Mouse (Mus musculus) testis, adult 2 months (tissue): Measurements from ENCODE around the gene Pla2g2c. TPM values are rescaled to one million over a fixed set of nuclear protein-coding genes. Genes with fewer than 3 reads are reported as not detected.

ENCODE experiments used
- H3K27ac ChIP-seq: fragments of 200-500 bp; 2 replicates; pipeline ENCODE4 v1.5.1; 2012; ENCODE audit warnings: low read depth, low read length; ENCODE audit not compliant: control insufficient read depth, insufficient read depth
- H3K27me3 ChIP-seq: fragments of 200-500 bp; 2 replicates; pipeline ENCODE4 v1.6.1; 2012; ENCODE audit warnings: mild to moderate bottlenecking, low read length, moderate library complexity; ENCODE audit not compliant: control insufficient read depth, insufficient read depth
- H3K36me3 ChIP-seq: fragments of 200-500 bp; 2 replicates; pipeline ENCODE4 v1.6.1; 2012; ENCODE audit warnings: mild to moderate bottlenecking, low read length; ENCODE audit not compliant: control insufficient read depth, insufficient read depth
- H3K4me1 ChIP-seq: fragments of 200-500 bp; 2 replicates; pipeline ENCODE4 v1.6.1; 2012; ENCODE audit warnings: low read length; ENCODE audit not compliant: control insufficient read depth, insufficient read depth
- H3K4me3 ChIP-seq: fragments of 200-500 bp; 2 replicates; pipeline ENCODE4 v1.5.1; 2012; ENCODE audit warnings: low read depth, mild to moderate bottlenecking, low read length, moderate library complexity, mixed read lengths; ENCODE audit not compliant: control insufficient read depth
- CTCF ChIP-seq: fragments of 200-500 bp; IDR thresholded peaks from 2 replicates; pipeline ENCODE4 v1.5.1; 2012; ENCODE audit warnings: low read depth, mild to moderate bottlenecking, inconsistent platforms, low read length, moderate library complexity; ENCODE audit not compliant: control insufficient read depth, insufficient read depth, insufficient replicate concordance
- POLR2A ChIP-seq: fragments of 200-500 bp; IDR thresholded peaks from 2 replicates; pipeline ENCODE4 v1.6.1; 2012; ENCODE audit warnings: low read depth, mild to moderate bottlenecking, inconsistent platforms, low read length, moderate library complexity; ENCODE audit not compliant: control insufficient read depth
- polyA plus RNA-seq: library from polyadenylated mRNA; depleted of rRNA; stranded (reverse); fragments of >200 nt; gene quantifications from 2 replicates; pipeline ENCODE4 v1.2.3, GENCODE M21; 2012

Gene Pla2g2c
- polyA plus RNA-seq, 1 experiment: 148 TPM

DNA sequence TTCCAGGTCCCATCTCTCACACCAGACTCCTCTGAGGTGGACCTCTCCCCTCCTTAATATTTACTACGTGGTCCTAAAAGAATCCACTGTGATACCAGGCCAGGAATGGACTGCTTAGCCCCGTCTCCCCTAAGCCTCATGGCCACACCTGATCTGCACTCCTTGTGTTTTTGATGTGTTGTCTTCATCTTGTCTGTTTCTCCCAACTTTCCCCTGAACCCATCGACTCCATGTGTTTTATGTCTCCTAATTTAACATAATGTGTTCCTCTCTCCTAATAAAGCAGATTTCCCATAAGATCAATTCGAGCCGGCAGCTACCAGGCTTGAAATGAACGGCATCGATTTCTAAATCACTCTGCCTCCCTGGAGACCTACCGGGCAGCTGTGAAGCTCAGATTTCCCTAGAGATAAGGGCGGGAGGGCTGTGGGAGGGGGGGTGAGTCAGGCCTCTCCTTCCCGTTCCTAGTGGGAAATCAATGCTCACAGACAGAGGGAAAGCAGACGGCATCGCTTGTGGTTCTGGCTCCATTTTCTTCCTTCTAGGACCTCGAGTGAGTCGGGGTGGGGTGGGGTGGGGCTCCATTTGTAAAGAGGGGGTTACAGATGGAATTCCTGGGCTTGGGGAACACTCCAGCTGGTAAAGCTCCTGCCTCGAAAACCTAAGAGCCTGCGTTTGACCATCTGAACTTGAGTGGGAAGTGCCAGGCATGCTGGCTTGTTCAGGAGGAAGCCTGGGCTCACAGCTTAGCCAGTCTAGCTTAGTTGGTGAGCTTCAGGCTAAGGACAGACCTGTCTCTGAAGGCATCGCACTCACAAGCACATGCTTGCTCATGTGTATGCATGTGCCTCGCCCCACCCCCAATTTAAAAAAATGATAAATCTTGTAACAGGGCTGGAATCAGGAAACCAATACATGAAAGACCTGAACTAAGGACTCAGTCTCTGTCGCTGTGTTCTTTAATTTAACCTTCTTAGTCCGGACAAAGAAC lies 53.1 kb downstream of the Pla2g2c start:
- Histone ChIP-seq H3K36me3 (no peaks in the 10 kb centered on the region), H3K4me1 (peaks cover 5% of the 10 kb centered on the region), H3K27ac (no peak overlapping the region), H3K27me3 (no peaks in the 10 kb centered on the region), H3K4me3 (no peak overlapping the region)
- no peak for TF ChIP-seq CTCF
- TF ChIP-seq POLR2A: no peak

DNA sequence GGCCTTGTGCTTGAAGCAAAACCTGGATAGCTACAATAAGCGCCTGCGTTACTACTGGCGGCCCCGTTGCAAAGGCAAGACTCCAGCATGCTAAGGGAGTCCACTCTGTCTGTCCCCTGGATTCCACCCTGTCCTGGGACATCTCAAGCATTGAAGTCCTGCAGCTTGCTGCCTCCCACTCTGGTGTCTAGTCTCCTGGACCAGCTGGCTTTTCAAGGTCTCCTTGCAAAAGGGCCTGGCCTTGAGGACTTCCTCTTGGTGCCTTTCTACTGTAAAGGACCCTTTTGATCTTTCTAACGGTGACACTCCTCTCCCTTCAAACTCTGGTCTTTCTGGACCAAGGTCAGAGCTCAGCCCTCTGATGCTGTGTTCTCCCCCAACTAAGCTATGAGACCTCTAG lies 55.7 kb downstream of the Pla2g2c start:
- H3K4me1 ChIP-seq: peaks cover 7% of the 10 kb centered on the region
- no peaks in the 10 kb centered on the region for H3K36me3 ChIP-seq
- TF ChIP-seq POLR2A (no peak), CTCF (no peak)
- H3K27me3 ChIP-seq: no peaks in the 10 kb centered on the region
- H3K27ac ChIP-seq: no peak overlapping the region
- H3K4me3 ChIP-seq: no peak overlapping the region

GRCm38 (mm10) chr4:138782098-138782497 lies 57.5 kb downstream of the Pla2g2c start:
- no peak overlapping the region for H3K27ac ChIP-seq
- peaks cover 7% of the 10 kb centered on the region for H3K4me1 ChIP-seq
- H3K27me3 ChIP-seq: no peaks in the 10 kb centered on the region
- no peaks in the 10 kb centered on the region for H3K36me3 ChIP-seq
- no peak for TF ChIP-seq CTCF
- TF ChIP-seq POLR2A: no peak
- H3K4me3 ChIP-seq: no peak overlapping the region

GRCm38 (mm10) chr4:138785721-138786120 lies 61.1 kb downstream of the Pla2g2c start:
- no peak overlapping the region for H3K4me3 ChIP-seq
- H3K36me3 ChIP-seq: no peaks in the 10 kb centered on the region
- TF ChIP-seq POLR2A: no peak
- TF ChIP-seq CTCF: no peak
- H3K27ac ChIP-seq: no peak overlapping the region
- H3K4me1 ChIP-seq: peaks cover 4% of the 10 kb centered on the region
- H3K27me3 ChIP-seq: no peaks in the 10 kb centered on the region

DNA sequence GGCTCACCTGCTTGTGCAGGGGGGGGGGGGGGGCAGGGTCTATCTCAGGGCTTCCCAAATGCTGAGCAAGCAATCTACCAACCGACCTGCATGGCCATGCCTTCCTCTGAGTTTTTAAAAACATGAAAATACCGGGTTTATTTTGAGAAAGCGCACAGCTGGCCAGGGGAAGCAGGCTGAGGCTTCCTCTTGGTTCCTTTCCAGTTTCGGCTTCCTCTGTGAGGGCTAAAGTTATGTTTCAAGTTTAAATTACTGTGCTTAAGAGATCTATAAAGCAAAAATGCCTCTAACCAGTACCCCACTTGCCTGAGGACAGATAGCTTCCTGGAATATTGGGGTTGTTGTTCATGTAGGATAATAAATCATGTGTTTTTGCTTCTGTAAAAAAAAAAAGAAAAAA lies 61.5 kb downstream of the Pla2g2c start:
- H3K36me3 ChIP-seq: no peaks in the 10 kb centered on the region
- no peaks in the 10 kb centered on the region for H3K27me3 ChIP-seq
- TF ChIP-seq POLR2A (no peak), CTCF (no peak)
- H3K4me3 ChIP-seq: no peak overlapping the region
- H3K4me1 ChIP-seq: peaks cover 4% of the 10 kb centered on the region
- no peak overlapping the region for H3K27ac ChIP-seq

DNA sequence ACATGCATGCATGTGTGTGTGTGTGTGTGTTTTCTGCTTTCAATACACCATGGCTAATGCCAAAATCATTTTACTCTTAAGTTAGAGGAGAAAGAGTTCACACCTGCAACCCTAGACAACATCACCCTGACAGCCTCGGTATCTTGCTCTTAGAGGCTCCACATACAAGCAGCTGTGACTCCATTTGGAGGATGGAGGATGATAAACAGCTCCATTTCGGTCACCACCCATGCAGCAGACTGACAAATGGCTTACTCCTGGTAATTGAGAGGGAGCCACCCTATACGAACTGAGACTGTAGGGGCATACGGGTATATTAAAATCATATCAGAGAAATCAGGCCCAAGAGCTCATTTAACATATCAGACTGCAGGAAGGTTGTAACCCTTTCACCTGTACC lies 63.8 kb downstream of the Pla2g2c start:
- Histone ChIP-seq H3K4me1 (no peaks in the 10 kb centered on the region; the same call in 1 of the 2 replicates), H3K4me3 (no peak overlapping the region), H3K27ac (no peak overlapping the region), H3K36me3 (no peaks in the 10 kb centered on the region), H3K27me3 (no peaks in the 10 kb centered on the region)
- TF ChIP-seq POLR2A (no peak), CTCF (no peak)

DNA sequence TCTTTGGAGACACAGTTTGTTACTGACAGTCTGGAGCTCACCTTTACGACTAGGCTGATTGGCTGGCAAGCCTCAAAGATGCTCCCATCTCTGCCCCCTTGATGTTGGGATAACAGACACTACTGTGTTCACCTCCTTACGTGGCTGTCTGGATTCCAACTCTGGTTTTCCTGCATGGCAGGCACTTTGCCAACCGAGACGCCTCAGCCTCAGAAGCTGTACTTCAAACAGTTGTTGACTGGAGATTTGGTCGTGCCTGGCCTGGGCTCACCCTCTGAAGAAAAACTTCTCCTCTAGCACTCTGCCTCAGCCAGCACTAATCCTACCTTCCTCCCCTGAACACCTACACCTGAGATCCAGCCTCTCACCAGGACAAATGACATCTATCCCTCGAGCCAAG lies 66.9 kb downstream of the Pla2g2c start:
- H3K36me3 ChIP-seq: no peaks in the 10 kb centered on the region
- H3K4me1 ChIP-seq: no peaks in the 10 kb centered on the region
- H3K4me3 ChIP-seq: no peak overlapping the region
- no peaks in the 10 kb centered on the region for H3K27me3 ChIP-seq
- TF ChIP-seq POLR2A (no peak), CTCF (no peak)
- H3K27ac ChIP-seq: no peak overlapping the region

DNA sequence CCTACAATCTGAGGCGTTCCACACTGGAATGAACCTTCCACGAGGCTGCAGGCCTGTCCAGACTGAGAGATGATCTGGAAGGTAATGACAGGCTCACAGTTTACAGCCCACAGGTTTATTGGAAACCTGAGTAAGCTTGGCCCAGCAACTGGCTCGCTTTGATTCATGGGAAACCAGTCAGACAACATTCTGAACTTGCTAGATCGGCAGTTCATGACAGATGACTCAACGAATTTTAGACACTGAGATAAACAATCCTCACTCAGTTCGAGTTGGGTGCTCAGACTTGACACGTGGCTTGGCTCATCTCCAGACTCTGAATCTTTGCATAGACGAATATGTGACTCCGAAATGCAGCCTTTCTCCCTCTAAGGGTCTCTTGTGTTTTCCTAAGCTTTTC lies 68.0 kb downstream of the Pla2g2c start:
- TF ChIP-seq POLR2A (no peak), CTCF (no peak)
- H3K27me3 ChIP-seq: no peaks in the 10 kb centered on the region
- H3K4me3 ChIP-seq: no peak overlapping the region
- H3K27ac ChIP-seq: no peak overlapping the region
- H3K36me3 ChIP-seq: no peaks in the 10 kb centered on the region
- H3K4me1 ChIP-seq: no peaks in the 10 kb centered on the region
